Mouse (Mus musculus) liver, postnatal 0 days (tissue): ENCODE measurements around the gene Marveld3. TPM values are rescaled to one million over a fixed set of nuclear protein-coding genes. Genes with fewer than 3 reads are reported as not detected.

Experiments used
- ATAC-seq: fragments of 200-750 bp; cut with Nextera tagmentation; 2 replicates; pipeline ENCODE4 v1.8.0; 2017; ENCODE audit warnings: mild to moderate bottlenecking, moderate library complexity
- DNase-seq: peaks from one replicate; pipeline ENCODE4 v3.0.0-alpha.2; 2016
- H3K27ac ChIP-seq: fragments of 300-500 bp; sonication (generic); 2 replicates; pipeline ENCODE4 v1.5.1; 2014; ENCODE audit warnings: antibody characterized with exemption, moderate library complexity, mild to moderate bottlenecking, low read depth
- H3K27me3 ChIP-seq: fragments of 300-500 bp; sonication (generic); 2 replicates; pipeline ENCODE4 v1.6.1; 2014; ENCODE audit warnings: low read length, control low read depth, mixed read lengths; ENCODE audit not compliant: insufficient read depth
- H3K36me3 ChIP-seq: fragments of 300-500 bp; sonication (generic); replicated peaks from 2 replicates; pipeline ENCODE4 v1.6.1; 2014; ENCODE audit warnings: mild to moderate bottlenecking, control low read depth, low read length, moderate library complexity, mixed read lengths; ENCODE audit not compliant: insufficient read depth
- H3K4me1 ChIP-seq: fragments of 300-500 bp; sonication (generic); 2 replicates; pipeline ENCODE4 v1.6.1; 2014; ENCODE audit warnings: antibody characterized with exemption, mild to moderate bottlenecking, control low read depth; ENCODE audit not compliant: insufficient read depth
- H3K4me2 ChIP-seq: fragments of 300-500 bp; sonication (generic); 2 replicates; pipeline ENCODE4 v1.6.1; 2014; ENCODE audit warnings: low read depth, mild to moderate bottlenecking, low read length, moderate library complexity, mixed read lengths
- H3K4me3 ChIP-seq: fragments of 300-500 bp; sonication (generic); 2 replicates; pipeline ENCODE4 v1.5.1; 2014; ENCODE audit warnings: low read depth, low read length
- H3K9ac ChIP-seq: fragments of 300-500 bp; sonication (generic); replicated peaks from 2 replicates; pipeline ENCODE4 v1.6.1; 2014; ENCODE audit warnings: mild to moderate bottlenecking, moderate library complexity
- H3K9me3 ChIP-seq: fragments of 300-500 bp; sonication (generic); 2 replicates; pipeline ENCODE4 v1.6.1; 2016; ENCODE audit warnings: mild to moderate bottlenecking, control low read depth, low read length, mixed read lengths
- CTCF ChIP-seq: sonication (generic); IDR thresholded peaks from 2 replicates; pipeline ENCODE4 v1.5.1; 2016; ENCODE audit warnings: antibody characterized with exemption, low read depth
- EP300 ChIP-seq: IDR thresholded peaks from 2 replicates; pipeline ENCODE4 v1.6.1; 2016; ENCODE audit warnings: antibody characterized with exemption, low read depth, mild to moderate bottlenecking
- WGBS: fragments of 180-500 bp; shearing (Covaris S2); extraction: QIAGEN DNeasy Blood & Tissue Kit; methylation state at CpG from one replicate; pipeline ENCODE4 v1.1.7; 2014; ENCODE audit not compliant: insufficient replicate concordance; 5-methylcytosine and 5-hydroxymethylcytosine counted together
- polyA plus RNA-seq: library from polyadenylated mRNA; unstranded; fragments of >200 nt; fragmentation: Nextera tagmentation; extraction: Ambion mirVana; gene quantifications from 2 replicates; pipeline ENCODE4 v1.2.1, GENCODE M21; 2015

Gene Marveld3
- polyA plus RNA-seq, 1 experiment from 2014 or later = 0.69 TPM

GRCm38 (mm10) chr8:109941606-109942360 lies 20.2 kb downstream of the Marveld3 start:
- Histone ChIP-seq H3K9ac (no peak overlapping the region), H3K4me1 (no peaks in the 10 kb centered on the region), H3K36me3 (peaks cover 29% of the 10 kb centered on the region), H3K4me3 (no peak overlapping the region), H3K27me3 (no peaks in the 10 kb centered on the region; the same call in 1 of the 2 replicates), H3K4me2 (no peak overlapping the region), H3K9me3 (no peaks in the 10 kb centered on the region), H3K27ac (no peak overlapping the region)
- WGBS = 81% methylated on average over 2 of the region's 2 CpGs
- TF ChIP-seq EP300 = no peak
- no peak for TF ChIP-seq CTCF
- DNase-seq = no peak
- no peak for ATAC-seq

DNA sequence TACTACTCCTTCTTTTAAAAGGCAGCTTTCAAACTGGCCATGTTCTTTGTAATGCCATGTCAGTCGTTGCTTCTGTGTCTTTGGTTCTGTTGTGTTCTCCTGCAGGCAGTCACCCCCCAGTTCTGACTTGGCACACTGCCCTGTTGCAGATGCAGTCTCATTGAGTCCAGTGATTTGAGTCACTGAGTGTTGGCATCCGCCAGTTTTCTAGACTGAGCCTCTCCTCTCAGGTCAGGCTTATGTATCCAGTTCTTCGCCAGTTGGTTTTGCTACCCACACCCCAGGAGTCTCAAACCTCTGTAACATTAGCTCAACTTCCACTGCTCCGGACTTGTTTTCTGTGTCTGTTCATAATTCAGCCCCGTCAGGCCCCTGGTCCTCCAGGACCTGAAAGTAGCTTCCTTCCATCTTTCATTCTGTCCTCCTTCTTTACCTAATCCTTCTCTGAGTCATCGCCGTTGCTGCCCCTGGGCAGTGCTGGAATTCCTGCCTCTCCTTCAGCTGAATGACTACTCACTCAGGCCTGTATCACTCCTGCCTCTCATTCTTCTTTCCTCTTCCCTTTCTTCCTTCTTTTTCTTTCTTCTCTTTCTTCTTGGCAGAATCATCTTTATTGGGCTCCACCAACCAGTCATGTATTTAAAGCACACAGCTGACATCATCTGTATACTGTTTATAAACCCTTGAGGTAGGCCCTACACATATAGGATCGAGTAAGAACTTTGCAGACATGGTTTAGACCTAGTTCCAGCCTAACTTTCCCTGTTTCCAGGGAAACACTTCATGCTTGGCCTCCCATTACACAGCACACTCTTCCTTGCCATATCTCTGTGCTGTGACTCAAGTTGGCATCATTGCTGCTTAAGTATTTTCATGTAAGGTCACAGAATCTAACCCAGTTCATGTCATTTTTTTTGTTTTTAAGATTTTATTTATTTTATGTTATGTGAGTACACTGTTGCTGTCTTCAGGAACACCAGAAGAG lies 41.3 kb downstream of the Marveld3 start:
- H3K9me3 ChIP-seq = no peaks in the 10 kb centered on the region
- TF ChIP-seq EP300 = no peak
- H3K27ac ChIP-seq = no peak overlapping the region
- peaks cover 28% of the 10 kb centered on the region for H3K36me3 ChIP-seq
- DNase-seq = no peak
- no peak overlapping the region for H3K4me3 ChIP-seq
- no peaks in the 10 kb centered on the region for H3K4me1 ChIP-seq
- ATAC-seq = no peak
- H3K9ac ChIP-seq = no peak overlapping the region
- no peak overlapping the region for H3K4me2 ChIP-seq
- no peaks in the 10 kb centered on the region for H3K27me3 ChIP-seq
- 88% methylated on average over 8 of the region's 8 CpGs for WGBS

- Histone ChIP-seq H3K27ac (no peak overlapping the region), H3K4me1 (no peaks in the 10 kb centered on the region), H3K36me3 (peaks cover 47% of the 10 kb centered on the region), H3K4me3 (no peak overlapping the region), H3K4me2 (no peak overlapping the region), H3K9me3 (no peaks in the 10 kb centered on the region), H3K9ac (no peak overlapping the region), H3K27me3 (no peaks in the 10 kb centered on the region)
- ATAC-seq = peak; percentile 66
- WGBS = 43% methylated on average over 4 of the region's 4 CpGs
- DNase-seq = peak; percentile 54
- TF ChIP-seq CTCF (peak; percentile 89), EP300 (no peak)
Measured at GRCm38 (mm10) chr8:109917277-109917676, 44.7 kb downstream of the Marveld3 start.

DNA sequence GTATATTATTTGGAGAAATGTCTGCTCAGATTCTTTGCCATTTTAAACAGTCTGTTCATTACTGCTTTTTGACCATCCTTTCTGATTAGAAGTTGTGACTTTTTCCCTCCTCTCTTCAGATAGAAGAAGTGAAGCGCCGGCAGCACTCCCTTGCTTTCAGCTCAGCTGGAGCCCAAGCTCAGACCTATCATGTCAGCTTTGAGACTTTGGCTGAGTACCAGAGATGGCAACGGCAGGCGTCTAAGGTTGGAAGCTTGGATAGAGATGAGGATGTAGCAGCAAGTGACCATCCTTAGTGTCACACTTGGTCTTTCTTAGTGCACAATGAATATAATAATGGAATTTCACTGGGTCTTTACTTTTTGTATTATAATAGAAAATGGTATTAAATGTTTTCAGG lies 54.6 kb downstream of the Marveld3 start:
- no peak overlapping the region for H3K4me2 ChIP-seq
- no peak for DNase-seq
- H3K4me1 ChIP-seq = no peaks in the 10 kb centered on the region; the same call in 1 of the 2 replicates
- no peak for TF ChIP-seq CTCF
- TF ChIP-seq EP300 = no peak
- no peak for ATAC-seq
- no peak overlapping the region for H3K27ac ChIP-seq
- 95% methylated on average over 4 of the region's 4 CpGs for WGBS
- no peaks in the 10 kb centered on the region for H3K9me3 ChIP-seq
- H3K36me3 ChIP-seq = peaks cover 45% of the 10 kb centered on the region
- H3K9ac ChIP-seq = no peak overlapping the region
- H3K4me3 ChIP-seq = no peak overlapping the region
- H3K27me3 ChIP-seq = no peaks in the 10 kb centered on the region

- no peak for DNase-seq
- Histone ChIP-seq H3K9me3 (no peaks in the 10 kb centered on the region), H3K27me3 (no peaks in the 10 kb centered on the region), H3K4me1 (no peaks in the 10 kb centered on the region; the same call in none of the 2 replicates), H3K4me3 (no peak overlapping the region), H3K36me3 (peaks cover 43% of the 10 kb centered on the region), H3K4me2 (no peak overlapping the region), H3K27ac (no peak overlapping the region), H3K9ac (no peak overlapping the region)
- TF ChIP-seq CTCF = no peak
- WGBS = 94% methylated on average over 3 of the region's 3 CpGs
- no peak for ATAC-seq
Measured at GRCm38 (mm10) chr8:109906907-109907306, 55.1 kb downstream of the Marveld3 start.
